Mouse (Mus musculus): ENCODE results near the gene Smc2.
A peak's percentile ranks its signal among the peaks of the same experiment; 100 is the strongest.
"Not testable (repeated sequence)": the region's sequence is repeated elsewhere in the genome, so short reads cannot be mapped to it uniquely, and the experiment has no call there.

Gene Smc2

GRCm38 (mm10) chr4:52438886-52439664 is at the start of gene Smc2:
TSS of gene Smc2 (plus strand) at chr4:52439243.
- DNase-seq (ENCODE audit: low spot score), result peak; percentile 93

- DNase-seq (ENCODE audit: low spot score), result no peak
Measured at GRCm38 (mm10) chr4:52411587-52411986, 27.5 kb upstream of the Smc2 start.

- no peak for DNase-seq (ENCODE audit: low spot score)
Measured at GRCm38 (mm10) chr4:52423653-52424052, 15.4 kb upstream of the Smc2 start.

- no peak for DNase-seq (ENCODE audit: low spot score)
Measured at GRCm38 (mm10) chr4:52429310-52430198, 9.5 kb upstream of the Smc2 start.

GRCm38 (mm10) chr4:52435551-52435950 is 3.5 kb upstream of the Smc2 start:
- not testable (repeated sequence) for DNase-seq (ENCODE audit: low spot score)

- DNase-seq (ENCODE audit: low spot score), result no peak
Measured at GRCm38 (mm10) chr4:52438371-52438885, 615 bp upstream of the Smc2 start.

- DNase-seq (ENCODE audit: low spot score), result no peak
Measured at GRCm38 (mm10) chr4:52459726-52460125, 20.7 kb downstream of the Smc2 start.

GRCm38 (mm10) chr4:52461321-52461720 is 22.3 kb downstream of the Smc2 start:
- no peak for DNase-seq (ENCODE audit: low spot score)

- no peak for DNase-seq (ENCODE audit: low spot score)
Measured at GRCm38 (mm10) chr4:52473431-52473830, 34.4 kb downstream of the Smc2 start.

- no peak for DNase-seq (ENCODE audit: low spot score)
Measured at GRCm38 (mm10) chr4:52487486-52487885, 48.4 kb downstream of the Smc2 start.

GRCm38 (mm10) chr4:52497144-52497543 is 58.1 kb downstream of the Smc2 start, which contains the start of gene Vma21-ps:
TSS of gene Vma21-ps (minus strand) at chr4:52497244.
- DNase-seq (ENCODE audit: low spot score), result not testable (repeated sequence)

GRCm38 (mm10) chr4:52517580-52517979 is 78.5 kb downstream of the Smc2 start:
- no peak for DNase-seq (ENCODE audit: low spot score)

GRCm38 (mm10) chr4:52519301-52519700 is 80.3 kb downstream of the Smc2 start:
- no peak for DNase-seq (ENCODE audit: low spot score)

GRCm38 (mm10) chr4:52526464-52526863 is 87.4 kb downstream of the Smc2 start:
- DNase-seq (ENCODE audit: low spot score), result no peak

- no peak for DNase-seq (ENCODE audit: low spot score)
Measured at GRCm38 (mm10) chr4:52530636-52531035, 91.6 kb downstream of the Smc2 start.

Measured in urinary bladder, postnatal 25 days (tissue).